Mouse (Mus musculus) lung, postnatal 0 days (tissue): ENCODE measurements around the gene Ddx23.

Experiments
- CTCF ChIP-seq: IDR thresholded peaks from 2 replicates; pipeline ENCODE4 v1.5.1; 2016; ENCODE audit warnings: antibody characterized with exemption, mild to moderate bottlenecking
- EP300 ChIP-seq: IDR thresholded peaks from 2 replicates; pipeline ENCODE4 v1.6.1; 2016; ENCODE audit warnings: antibody characterized with exemption, mild to moderate bottlenecking, control low read depth

DNA sequence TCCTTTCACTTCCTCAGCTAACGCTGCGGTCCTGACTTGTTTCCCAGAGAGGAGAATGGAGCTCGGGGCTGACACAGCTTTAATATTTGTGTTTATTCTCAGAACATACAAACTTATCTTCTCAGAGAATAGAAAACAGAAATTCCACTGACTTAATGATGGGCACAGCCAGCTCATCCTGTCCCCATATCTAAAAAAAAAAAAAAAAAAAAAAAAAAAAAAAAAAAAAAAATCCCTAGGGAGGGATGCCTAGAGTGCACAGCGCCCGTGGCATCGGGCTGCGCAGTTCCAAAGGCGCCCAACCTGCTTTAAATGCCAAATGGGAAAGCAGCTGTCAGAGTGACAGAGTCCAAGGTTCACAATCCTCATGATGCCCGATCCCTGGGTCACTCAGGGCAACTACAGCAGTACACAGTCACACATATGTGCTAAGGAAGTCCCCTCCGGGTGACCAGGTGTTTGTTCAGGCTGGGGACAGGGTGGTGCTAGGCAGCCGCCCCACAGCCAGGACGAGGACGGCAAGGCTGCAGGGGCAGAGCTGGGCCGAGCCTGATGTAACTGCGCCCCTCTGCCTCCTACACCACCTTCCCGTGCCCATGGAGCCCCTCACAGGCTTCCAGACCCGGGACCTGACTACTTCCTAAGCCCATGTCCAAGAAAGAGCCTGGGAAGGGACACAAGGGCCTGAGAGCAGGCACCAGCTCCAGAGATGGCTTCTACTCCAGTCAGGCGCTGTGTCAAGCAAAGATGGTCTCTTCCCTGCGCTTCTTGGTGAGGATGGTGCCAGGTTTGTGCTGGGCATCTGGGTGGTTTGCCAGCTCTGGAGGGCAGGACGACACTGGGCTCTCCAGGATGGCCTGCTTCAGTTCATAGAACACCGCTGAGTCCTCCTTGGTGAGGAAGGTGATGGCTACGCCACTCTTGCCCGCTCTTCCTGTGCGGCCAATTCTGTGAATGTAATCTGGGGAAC is 17.4 kb downstream of the Ddx23 start:
- TF ChIP-seq CTCF (no peak), EP300 (no peak)
